Mouse (Mus musculus): ENCODE measurements around the gene Tle2. TPM values are rescaled to one million over a fixed set of nuclear protein-coding genes. Genes with fewer than 3 reads are reported as not detected.

Gene Tle2
- total and polyA plus RNA-seq, 3 experiments, result 0.19 to 2.4 TPM; not detected in 1

GRCm38 (mm10) chr10:81583347-81583746, 9.0 kb downstream of the Tle2 start (continued):
- TF ChIP-seq MAFK (IDR thresholded peaks at IDR 0.05; ENCODE audit: borderline replicate concordance, low read depth, low read length), result no peak
- TF ChIP-seq KAT2A (conservative IDR thresholded peaks at IDR 0.05; ENCODE audit: low read depth, low read length), result no peak

DNA sequence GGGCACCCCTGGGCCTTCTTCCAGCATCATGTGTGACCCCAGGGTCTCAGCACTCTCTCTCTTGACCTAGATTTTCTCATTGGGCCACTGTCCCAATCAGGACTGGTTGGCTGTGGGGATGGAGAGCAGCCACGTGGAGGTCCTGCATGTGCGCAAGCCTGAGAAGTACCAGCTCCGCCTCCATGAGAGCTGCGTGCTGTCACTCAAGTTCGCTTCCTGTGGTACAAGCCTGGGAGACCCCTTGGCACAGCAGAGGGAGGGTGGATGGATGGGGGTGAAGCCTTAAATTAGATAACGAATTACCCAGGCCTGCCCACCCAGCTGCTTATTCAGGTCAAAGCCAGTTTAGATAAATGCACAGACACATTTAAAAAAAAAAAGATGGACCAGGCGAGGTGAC, 14.4 kb downstream of the Tle2 start:
- no peak overlapping the region for H3K27ac ChIP-seq (ENCODE audit: control insufficient read depth, low read depth, low read length)
- H3K4me1 ChIP-seq (ENCODE audit: control insufficient read depth in 1 of 2, insufficient read depth in 2 of 2, low read length in 2 of 2), result no peaks in the 10 kb centered on the region; a peak in 1 of 4 replicates
- no peak for DNase-seq (ENCODE audit: low read depth, low spot score)
- no peak overlapping the region for H3K4me3 ChIP-seq (ENCODE audit: control insufficient read depth in 1 of 2, insufficient read depth in 1 of 2, low read depth in 2 of 2, low read length in 2 of 2)
- no peak overlapping the region for H3K9ac ChIP-seq (ENCODE audit: control insufficient read depth, low read depth, low read length, poor library complexity, severe bottlenecking)
- TF ChIP-seq MXI1 (IDR thresholded peaks at IDR 0.05; ENCODE audit: low read depth, low read length) (no peak), KAT2A (conservative IDR thresholded peaks at IDR 0.05; ENCODE audit: low read depth, low read length) (no peak), NELFE (IDR thresholded peaks at IDR 0.05; ENCODE audit: low read depth, low read length) (no peak), TCF12 (IDR thresholded peaks at IDR 0.05; ENCODE audit: low read depth, low read length) (no peak), USF2 (IDR thresholded peaks at IDR 0.05; ENCODE audit: borderline replicate concordance in 1 of 2, insufficient read depth in 1 of 2, low read depth in 1 of 2, low read length in 2 of 2) (no peak), CTCF (IDR thresholded peaks at IDR 0.05 in 2 of 3, conservative IDR thresholded peaks at IDR 0.05 in 1 of 3; ENCODE audit: control insufficient read depth in 1 of 3, insufficient read depth in 1 of 3, low read depth in 2 of 3, low read length in 3 of 3, poor library complexity in 1 of 3, severe bottlenecking in 1 of 3) (no peak), MYB (IDR thresholded peaks at IDR 0.05; ENCODE audit: low read depth, low read length) (no peak), MYC (IDR thresholded peaks at IDR 0.05; ENCODE audit: low read depth, low read length) (no peak), CHD1 (IDR thresholded peaks at IDR 0.05; ENCODE audit: low read depth, low read length) (no peak), RAD21 (IDR thresholded peaks at IDR 0.05; ENCODE audit: low read depth, low read length) (no peak), RCOR1 (IDR thresholded peaks at IDR 0.05; ENCODE audit: low read depth, low read length) (no peak), SIN3A (IDR thresholded peaks at IDR 0.05; ENCODE audit: low read length) (no peak), ZKSCAN1 (IDR thresholded peaks at IDR 0.05; ENCODE audit: low read depth, low read length) (no peak), POLR2AphosphoS2 (IDR thresholded peaks at IDR 0.05; ENCODE audit: low read length) (no peak), BHLHE40 (IDR thresholded peaks at IDR 0.05; ENCODE audit: borderline replicate concordance, low read depth, low read length) (no peak), GATA1 (IDR thresholded peaks at IDR 0.05; ENCODE audit: low read depth, low read length) (no peak), SMC3 (IDR thresholded peaks at IDR 0.05; ENCODE audit: low read depth, low read length) (no peak), ETS1 (IDR thresholded peaks at IDR 0.05; ENCODE audit: low read depth, low read length) (no peak), EP300 (IDR thresholded peaks at IDR 0.05; ENCODE audit: low read depth in 1 of 2, low read length in 2 of 2) (no peak)
- H3K9me3 ChIP-seq (replicated peaks; ENCODE audit: insufficient read depth, low read length), result no peaks in the 10 kb centered on the region
- H3K36me3 ChIP-seq (ENCODE audit: control insufficient read depth in 1 of 2, insufficient read depth in 2 of 2, low read length in 2 of 2), result no peaks in the 10 kb centered on the region
- no peaks in the 10 kb centered on the region for H3K27me3 ChIP-seq (ENCODE audit: control insufficient read depth in 1 of 2, insufficient read depth in 2 of 2, low read length in 2 of 2)
- H3K79me2 ChIP-seq (ENCODE audit: control insufficient read depth, insufficient read depth, low read length, poor library complexity), result no peaks in the 10 kb centered on the region

GRCm38 (mm10) chr10:81591846-81592245, 17.5 kb downstream of the Tle2 start:
- no peak overlapping the region for H3K27ac ChIP-seq (ENCODE audit: control insufficient read depth, low read depth, low read length)
- H3K4me1 ChIP-seq (ENCODE audit: control insufficient read depth in 1 of 2, insufficient read depth in 2 of 2, low read length in 2 of 2), result no peaks in the 10 kb centered on the region
- no peak overlapping the region for H3K4me3 ChIP-seq (ENCODE audit: control insufficient read depth in 1 of 2, insufficient read depth in 1 of 2, low read depth in 2 of 2, low read length in 2 of 2)
- DNase-seq (ENCODE audit: low read depth, low spot score), result no peak
- no peak overlapping the region for H3K9ac ChIP-seq (ENCODE audit: control insufficient read depth, low read depth, low read length, poor library complexity, severe bottlenecking)
- no peaks in the 10 kb centered on the region for H3K27me3 ChIP-seq (ENCODE audit: control insufficient read depth in 1 of 2, insufficient read depth in 2 of 2, low read length in 2 of 2)
- H3K79me2 ChIP-seq (ENCODE audit: control insufficient read depth, insufficient read depth, low read length, poor library complexity), result no peaks in the 10 kb centered on the region
- no peak for TF ChIP-seq HCFC1 (IDR thresholded peaks at IDR 0.05; ENCODE audit: low read depth, low read length)
- TF ChIP-seq USF2 (IDR thresholded peaks at IDR 0.05; ENCODE audit: borderline replicate concordance in 1 of 2, insufficient read depth in 1 of 2, low read depth in 1 of 2, low read length in 2 of 2), result no peak
- TF ChIP-seq BHLHE40 (IDR thresholded peaks at IDR 0.05; ENCODE audit: borderline replicate concordance, low read depth, low read length), result no peak
- no peak for TF ChIP-seq NRF1 (IDR thresholded peaks at IDR 0.05; ENCODE audit: insufficient read depth, low read depth, low read length, poor library complexity, severe bottlenecking)
- no peak for TF ChIP-seq NELFE (IDR thresholded peaks at IDR 0.05; ENCODE audit: low read depth, low read length)
- TF ChIP-seq ZC3H11A (IDR thresholded peaks at IDR 0.05; ENCODE audit: low read depth, low read length), result no peak
- no peak for TF ChIP-seq MAX (IDR thresholded peaks at IDR 0.05; ENCODE audit: low read length)
- TF ChIP-seq SMC3 (IDR thresholded peaks at IDR 0.05; ENCODE audit: low read depth, low read length), result no peak
- no peak for TF ChIP-seq GATA1 (IDR thresholded peaks at IDR 0.05; ENCODE audit: low read depth, low read length)
- no peak for TF ChIP-seq ZNF384 (IDR thresholded peaks at IDR 0.05; ENCODE audit: low read depth, low read length)
- TF ChIP-seq MYB (IDR thresholded peaks at IDR 0.05; ENCODE audit: low read depth, low read length), result no peak
- no peaks in the 10 kb centered on the region for H3K36me3 ChIP-seq (ENCODE audit: control insufficient read depth in 1 of 2, insufficient read depth in 2 of 2, low read length in 2 of 2)
- H3K9me3 ChIP-seq (replicated peaks; ENCODE audit: insufficient read depth, low read length), result no peaks in the 10 kb centered on the region

All from MEL (cell line).